Mouse (Mus musculus): ENCODE data around the gene Vmn2r88.
"Not testable (repeated sequence)": the region's sequence is repeated elsewhere in the genome, so short reads cannot be mapped to it uniquely, and the experiment has no call there.

Gene Vmn2r88

DNA sequence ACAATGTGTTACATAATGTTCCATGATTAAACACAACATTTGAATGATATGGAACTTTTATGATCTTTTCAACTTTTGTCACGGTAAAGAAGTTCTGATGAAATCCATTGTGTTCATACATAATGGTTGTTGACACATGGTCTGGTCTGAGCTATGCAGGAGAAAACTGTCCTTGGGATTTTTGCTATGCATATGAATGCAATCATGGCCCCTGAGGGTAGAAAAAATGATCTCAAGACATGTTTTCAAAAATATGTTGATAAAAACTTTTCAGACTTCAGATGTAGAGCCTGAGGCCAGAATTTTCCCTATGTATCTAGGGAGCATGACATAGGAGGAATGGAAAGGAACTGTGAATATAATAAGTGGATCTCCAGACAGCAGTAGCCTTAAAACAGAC is at the start of gene Vmn2r88:
Gene Vmn2r88, plus strand, starts transcription at position 301 of the 400 bp plus-strand sequence.
- no peak for DNase-seq

DNA sequence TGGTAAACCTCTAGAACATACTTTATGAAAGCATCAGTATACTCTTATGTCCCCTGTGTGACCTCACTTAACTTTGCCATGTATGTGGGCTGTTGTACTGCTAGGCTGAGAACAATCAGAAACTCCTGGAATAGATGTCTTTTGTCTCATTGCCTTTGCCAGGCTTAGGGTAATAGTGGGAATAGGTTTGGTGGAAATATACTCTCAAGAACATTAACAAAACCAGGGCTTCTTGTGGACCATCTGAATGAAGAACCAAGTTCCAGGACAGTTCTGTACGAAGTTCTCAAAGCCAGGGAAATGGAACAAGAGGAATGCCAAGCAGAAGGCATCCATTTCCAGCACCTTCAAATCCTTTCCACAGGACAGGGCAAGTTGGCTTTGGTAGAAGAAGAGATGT is 49.2 kb upstream of the Vmn2r88 start, which contains the start of gene Gm7247:
Gene Gm7247, plus strand, starts transcription at position 301 of the 400 bp plus-strand sequence.
- DNase-seq: no peak

DNA sequence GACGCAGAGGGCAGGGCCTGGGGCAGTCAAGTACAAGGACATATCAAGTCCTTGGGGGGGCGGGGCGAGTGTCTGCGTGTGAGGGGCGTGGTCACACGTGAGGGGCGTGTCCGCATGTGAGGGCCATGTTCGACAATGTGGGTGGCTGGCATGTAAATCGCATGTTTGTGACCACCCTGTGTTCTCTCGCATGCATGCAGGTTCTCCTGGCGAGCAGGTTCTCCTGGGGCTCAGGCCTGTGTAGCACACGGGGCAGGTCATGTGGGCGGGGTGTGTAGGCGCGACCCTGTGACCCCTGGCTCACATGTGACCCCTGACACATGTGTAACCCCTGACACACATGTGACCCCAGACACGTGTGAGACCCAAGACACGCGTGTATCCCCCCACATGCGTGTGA is 27.8 kb upstream of the Vmn2r88 start:
- no peak for DNase-seq

DNA sequence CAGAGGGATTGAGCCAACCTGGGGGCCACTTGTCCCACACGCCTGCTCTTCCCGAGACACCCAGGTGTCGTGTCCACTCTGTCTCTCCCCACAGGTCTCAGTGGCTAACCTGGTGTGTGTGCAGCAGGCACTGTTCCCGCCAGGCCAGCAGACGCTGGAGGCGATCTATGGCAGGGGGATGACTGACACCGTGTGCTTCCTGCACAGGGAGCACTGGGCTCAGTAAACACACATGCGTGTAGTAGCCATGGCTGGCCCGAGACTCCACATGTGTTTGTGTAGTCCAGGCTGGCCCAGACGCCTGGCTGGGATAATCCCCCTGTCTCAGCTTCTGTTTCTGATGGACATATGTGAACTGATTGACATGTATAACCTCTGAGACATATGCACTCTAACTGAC is 26.3 kb upstream of the Vmn2r88 start:
- DNase-seq: no peak

DNA sequence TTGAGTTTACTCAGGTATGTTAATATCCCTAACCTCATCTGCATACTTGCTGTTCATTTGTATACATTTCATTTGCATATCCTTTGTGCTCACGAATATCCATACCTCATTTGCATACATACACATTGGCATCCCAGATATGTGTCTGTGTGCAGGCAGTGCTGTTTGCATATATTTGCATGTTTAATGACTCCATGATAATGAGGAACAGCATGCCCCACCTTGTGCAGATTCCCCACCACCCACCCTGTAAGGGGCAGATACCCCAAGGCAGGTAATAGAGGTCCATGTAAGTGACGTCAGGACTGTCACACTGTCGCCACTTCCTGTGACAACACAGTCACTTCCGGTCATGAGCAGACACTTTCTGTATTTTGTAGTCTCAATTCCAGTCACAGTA is 24.9 kb upstream of the Vmn2r88 start:
- DNase-seq: no peak

DNA sequence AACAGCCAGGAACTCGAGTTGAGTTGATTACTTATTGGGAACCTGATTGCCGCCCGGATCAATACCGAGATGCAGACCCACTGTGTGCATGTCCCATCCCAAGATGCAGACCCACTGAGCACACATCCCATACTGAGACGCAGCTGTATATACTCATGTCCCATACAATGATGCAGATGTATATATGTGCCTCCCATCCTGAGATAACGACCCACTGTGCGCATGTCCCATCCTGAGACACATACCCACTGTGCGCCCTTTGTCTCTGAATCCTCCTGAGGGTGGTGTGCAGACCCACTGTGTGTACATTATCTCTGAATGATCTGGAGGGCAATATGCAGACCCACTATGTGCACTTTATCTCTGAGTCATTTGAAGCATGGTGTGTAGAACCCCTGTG is 22.9 kb upstream of the Vmn2r88 start:
- DNase-seq: no peak

DNA sequence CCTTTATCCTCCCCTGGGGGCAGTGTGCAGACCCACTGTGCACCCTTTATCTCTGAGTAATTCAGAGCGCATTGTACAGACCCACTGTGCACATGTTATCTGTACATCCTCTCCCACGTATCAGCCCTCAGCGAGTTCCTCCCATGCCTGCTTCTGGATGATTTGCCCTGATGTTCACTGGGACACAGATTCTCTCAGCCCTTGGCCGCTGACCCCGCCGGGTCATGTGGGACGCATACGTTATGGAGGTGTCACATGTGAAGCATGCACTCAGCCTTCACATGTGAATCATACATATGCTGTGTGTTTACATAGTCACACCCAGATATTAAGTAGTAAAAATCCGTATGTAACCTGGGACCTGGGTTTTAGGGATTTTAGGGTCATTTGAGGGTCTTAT is 22.4 kb upstream of the Vmn2r88 start:
- DNase-seq: no peak

DNA sequence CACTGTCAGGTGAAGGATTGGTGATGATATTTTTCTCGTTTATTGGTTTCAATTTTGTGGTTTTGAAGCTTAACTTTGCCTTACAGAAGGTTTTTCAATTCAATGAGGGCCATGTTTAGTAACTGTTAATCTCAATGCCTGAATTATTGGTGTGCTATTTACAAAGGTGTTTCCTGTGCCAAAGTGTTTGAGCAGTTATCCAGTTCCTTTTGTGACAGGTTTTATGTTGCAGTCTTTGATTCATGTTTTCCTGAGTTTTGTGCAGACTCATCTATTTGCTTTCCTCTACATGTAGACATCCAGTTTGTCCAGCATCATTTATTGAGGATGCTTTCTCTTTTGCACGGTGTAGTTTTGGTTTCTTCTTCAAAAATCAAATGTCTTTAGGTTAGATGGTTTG is 13.3 kb downstream of the Vmn2r88 start:
- no peak for DNase-seq

DNA sequence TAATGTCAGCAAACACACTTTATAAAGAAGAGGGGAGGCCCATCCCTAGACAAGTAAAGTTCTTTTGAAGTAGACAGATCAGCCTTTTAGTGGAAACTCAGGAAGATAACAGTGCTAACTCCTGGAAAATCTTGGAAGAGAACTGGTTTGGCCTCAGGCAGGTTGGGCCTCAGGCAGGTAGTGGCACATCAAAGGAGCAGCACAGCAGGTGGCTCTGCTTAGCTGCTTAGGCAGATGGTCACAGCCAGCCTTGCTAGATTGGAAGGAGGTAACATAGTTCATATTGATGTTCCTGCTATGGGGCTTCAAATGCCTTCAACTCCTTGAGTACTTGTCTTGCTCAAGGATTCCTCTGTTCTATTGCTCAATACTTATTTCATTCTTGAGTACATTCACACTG is 19.5 kb downstream of the Vmn2r88 start:
- not testable (repeated sequence) for DNase-seq

DNA sequence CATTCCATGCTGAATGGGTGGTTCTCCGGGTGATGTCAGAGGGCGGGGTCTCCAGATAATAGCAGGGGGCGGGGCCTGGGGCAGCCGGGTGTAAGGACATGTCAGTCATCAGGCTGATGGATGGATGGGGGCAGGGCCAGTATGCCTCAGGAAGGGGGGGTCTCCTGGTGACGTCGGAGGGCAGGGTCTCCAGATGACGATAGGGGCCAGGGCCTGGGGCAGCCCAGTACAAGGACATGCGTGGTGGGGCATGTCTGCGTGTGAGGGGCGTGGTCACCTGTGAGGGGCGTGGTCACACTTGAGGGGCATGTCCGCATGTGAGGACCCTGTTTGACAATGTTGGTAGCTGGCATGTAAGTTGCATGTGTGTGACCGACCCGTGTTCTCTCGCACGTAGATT is 23.9 kb downstream of the Vmn2r88 start:
- no peak for DNase-seq

DNA sequence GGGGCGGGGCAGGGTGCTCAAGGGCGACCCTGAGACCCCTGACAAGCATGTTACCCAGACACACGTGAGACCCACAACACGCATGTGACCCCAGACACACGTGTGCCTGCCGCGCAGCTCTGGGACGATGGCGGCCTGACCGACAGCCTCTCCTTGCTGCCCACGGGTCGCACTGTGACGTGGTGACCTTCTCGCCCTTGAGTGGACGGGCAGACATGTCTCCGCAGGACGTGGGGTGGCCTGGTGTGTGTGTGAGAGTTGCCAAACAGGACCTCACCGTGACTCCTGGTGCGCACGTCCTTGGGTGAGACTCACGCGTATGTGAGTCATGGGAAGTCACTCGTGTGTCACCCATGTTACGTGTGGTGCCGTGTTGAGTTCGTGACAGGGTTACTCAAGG is 24.4 kb downstream of the Vmn2r88 start:
- DNase-seq: no peak

DNA sequence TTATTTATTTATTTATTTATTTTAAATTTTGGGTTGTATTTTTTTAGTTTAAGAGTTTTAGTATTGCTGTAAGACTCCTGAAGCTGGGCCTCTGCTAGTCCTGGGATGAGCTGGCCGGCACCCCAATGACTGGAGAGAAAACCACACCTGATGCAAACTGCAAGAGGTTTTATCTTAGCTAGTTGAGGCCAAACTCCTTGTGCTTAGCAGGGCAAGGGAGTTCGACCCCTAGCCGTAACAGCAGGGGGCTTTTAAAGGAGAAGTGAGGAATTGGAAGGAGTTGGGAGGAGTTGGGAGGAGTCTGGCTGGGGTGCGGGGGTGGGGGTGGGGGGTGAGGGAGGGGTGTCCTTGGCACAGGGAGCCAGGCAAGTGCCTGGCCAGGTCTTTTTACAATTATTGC is 28.3 kb downstream of the Vmn2r88 start:
- no peak for DNase-seq

DNA sequence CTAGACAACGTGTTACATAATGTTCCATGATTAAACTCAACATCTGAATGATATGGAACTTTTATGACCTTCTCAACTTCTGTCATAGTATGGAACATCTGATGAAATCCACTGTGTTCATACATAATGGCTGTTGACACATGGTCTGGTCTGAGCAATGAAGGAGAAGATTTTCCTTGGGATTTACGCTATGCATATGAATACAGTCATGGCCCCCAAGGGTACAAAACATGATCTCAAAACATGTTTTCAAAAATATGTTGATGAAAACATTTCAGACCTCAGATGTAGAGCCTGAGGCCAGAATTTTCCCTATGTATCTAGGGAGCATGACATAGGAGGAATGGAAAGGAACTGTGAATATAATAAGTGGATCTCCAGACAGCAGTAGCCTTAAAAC is 40.9 kb downstream of the Vmn2r88 start, which contains the start of gene Vmn2r89:
Gene Vmn2r89, plus strand, starts transcription at position 301 of the 400 bp plus-strand sequence.
- not testable (repeated sequence) for DNase-seq

All from kidney, adult 18-20 months (tissue).